Mouse (Mus musculus): ENCODE results near the gene Gm10142.
"Not testable (repeated sequence)": the region's sequence is repeated elsewhere in the genome, so short reads cannot be mapped to it uniquely, and the experiment has no call there.

Gene Gm10142

GRCm38 (mm10) chr10:77738929-77739328 lies 23.3 kb downstream of the Gm10142 start:
- DNase-seq (ENCODE audit: low spot score) = no peak

- DNase-seq (ENCODE audit: low spot score) = not testable (repeated sequence)
Observed at GRCm38 (mm10) chr10:77741924-77742688, 26.5 kb downstream of the Gm10142 start, which contains the start of gene Gm18596. Gene Gm18596, minus strand, starts transcription at chr10:77742638.

- DNase-seq (ENCODE audit: low spot score) = not testable (repeated sequence)
Observed at GRCm38 (mm10) chr10:77750686-77751085, 35.1 kb downstream of the Gm10142 start.

GRCm38 (mm10) chr10:77751254-77751653 lies 35.6 kb downstream of the Gm10142 start, which contains the start of gene Gm9736:
Gene Gm9736, minus strand, starts transcription at chr10:77751354.
- not testable (repeated sequence) for DNase-seq (ENCODE audit: low spot score)

GRCm38 (mm10) chr10:77752312-77752711 lies 36.7 kb downstream of the Gm10142 start:
- not testable (repeated sequence) for DNase-seq (ENCODE audit: low spot score)

- DNase-seq (ENCODE audit: low spot score) = no peak
Observed at GRCm38 (mm10) chr10:77753448-77753847, 37.8 kb downstream of the Gm10142 start.

GRCm38 (mm10) chr10:77759582-77759981 lies 44.0 kb downstream of the Gm10142 start, which contains the start of gene Gm3233:
Gene Gm3233, minus strand, starts transcription at chr10:77759682.
- not testable (repeated sequence) for DNase-seq (ENCODE audit: low spot score)

Measured in embryo, embryonic 10 days (tissue).